Mouse (Mus musculus) megakaryocyte, embryonic 14.5 days (primary cell): ENCODE results near the gene B3glct.

Experiments
- FLI1 ChIP-seq: IDR thresholded peaks from 2 replicates; pipeline ENCODE4 v1.6.1; 2012; ENCODE audit warnings: low read length, inconsistent platforms, mixed read lengths
- GATA1 ChIP-seq: IDR thresholded peaks from 3 replicates; pipeline ENCODE4 v1.6.1; 2012; ENCODE audit warnings: mixed read lengths, low read length, inconsistent platforms, borderline replicate concordance

- TF ChIP-seq FLI1 (no peak), GATA1 (no peak)
Observed at GRCm38 (mm10) chr5:149693968-149694367, 15.9 kb downstream of the B3glct start.
